Mouse (Mus musculus): ENCODE results near the gene Gm2237. TPM values are rescaled to one million over a fixed set of nuclear protein-coding genes. Genes with fewer than 3 reads are reported as not detected.
"Not testable (repeated sequence)": the region's sequence is repeated elsewhere in the genome, so short reads cannot be mapped to it uniquely, and the experiment has no call there.

Gene Gm2237
- polyA plus RNA-seq (2016; fragmentation: Nextera tagmentation; extraction: Ambion mirVana), result 3.0 and 3.6 TPM in 2 replicates

DNA sequence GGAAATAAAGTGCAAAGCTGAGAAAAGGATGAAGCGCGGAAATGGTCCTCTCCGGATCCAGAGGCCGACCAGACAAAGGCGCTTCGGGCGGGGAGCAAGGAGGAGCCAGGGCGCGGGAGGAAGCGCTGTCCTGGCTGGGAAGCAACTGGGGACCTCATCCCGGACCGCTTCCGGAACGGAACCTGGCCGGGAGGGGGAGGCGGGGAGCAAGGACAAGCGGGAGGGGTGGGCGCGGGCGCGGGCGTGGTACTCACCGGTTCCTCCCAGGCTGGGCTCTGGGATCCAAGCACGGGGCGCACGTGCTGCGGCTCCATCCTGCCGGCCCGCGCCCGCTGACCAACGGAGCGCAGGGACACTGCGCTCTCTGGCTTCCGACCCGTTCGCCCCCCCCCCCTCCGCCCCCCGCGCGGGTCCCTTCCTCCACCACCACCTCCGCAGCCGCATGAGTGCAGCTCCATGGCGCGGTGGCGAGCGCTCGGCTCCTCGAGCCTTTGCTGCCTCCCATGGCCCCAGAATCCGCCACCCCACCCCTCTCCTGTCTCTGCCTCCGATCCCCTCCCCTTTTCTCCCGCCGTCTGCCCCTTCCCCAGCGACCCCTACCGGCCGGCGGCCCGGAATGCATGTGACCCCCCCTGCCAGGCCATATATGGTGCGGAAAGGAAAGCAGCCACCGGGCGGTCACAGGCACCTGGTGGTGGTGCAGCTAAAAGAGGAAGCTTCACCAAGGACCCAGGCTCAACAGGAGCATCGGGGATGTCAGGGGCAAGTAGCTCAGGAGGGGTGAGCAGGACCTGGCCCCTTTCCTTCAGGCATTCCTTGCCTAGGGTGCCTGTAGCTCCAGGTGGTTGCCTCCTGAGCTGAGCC is at the start of gene Gm2237:
Gene Gm2237 (minus strand): TSS at position 332 of the 864 bp plus-strand sequence.
- Histone ChIP-seq H3K4me3 (peak within 1 kb of the TSS; percentile 57), H3K27ac (peak within 1 kb of the TSS; percentile 85)
- H3K36me3 ChIP-seq; H3K4me1 ChIP-seq; H3K27me3 ChIP-seq (ENCODE audit: insufficient read depth, poor library complexity, severe bottlenecking); H3K9me3 ChIP-seq: not testable (repeated sequence)
- 0% methylated on average over 24 of the region's 62 CpGs for WGBS
- DNase-seq (ENCODE audit: low spot score), result peak; percentile 56

DNA sequence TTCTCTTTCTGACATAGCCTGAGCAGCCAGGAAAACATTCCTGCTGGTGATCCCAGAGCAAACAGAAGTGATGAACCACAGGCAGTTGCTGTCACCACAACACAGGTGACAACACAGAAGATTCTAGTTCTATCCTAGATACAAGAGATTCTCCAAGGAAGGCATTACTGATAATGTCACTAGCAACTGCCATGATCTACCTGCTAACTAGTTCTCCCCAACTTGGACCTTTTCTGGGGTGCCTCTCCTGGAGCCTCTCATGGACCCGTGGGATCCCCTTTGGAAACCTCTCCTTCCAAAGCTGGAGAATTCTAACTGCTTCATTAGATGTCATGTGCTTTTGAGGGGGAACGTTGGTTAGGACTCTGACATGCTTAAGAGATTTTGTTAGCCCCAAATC is 17.5 kb upstream of the Gm2237 start, which contains the start of gene Gm5458:
Gene Gm5458 (minus strand): TSS at position 101 of the 400 bp plus-strand sequence.
- H3K27ac ChIP-seq; H3K4me1 ChIP-seq; H3K36me3 ChIP-seq; DNase-seq (ENCODE audit: low spot score); H3K4me3 ChIP-seq; H3K27me3 ChIP-seq (ENCODE audit: insufficient read depth, poor library complexity, severe bottlenecking); H3K9me3 ChIP-seq: not testable (repeated sequence)
- 54% methylated on average over 2 of the region's 2 CpGs for WGBS

- WGBS, result 83% methylated on average over 1 of the region's 3 CpGs
- H3K4me3 ChIP-seq; H3K9me3 ChIP-seq; H3K4me1 ChIP-seq; H3K27me3 ChIP-seq (ENCODE audit: insufficient read depth, poor library complexity, severe bottlenecking); H3K27ac ChIP-seq; DNase-seq (ENCODE audit: low spot score); H3K36me3 ChIP-seq: not testable (repeated sequence)
These were observed 35.1 kb downstream of the Gm2237 start, which contains the start of gene Gm2244 for GRCm38 (mm10) chr14:19549863-19550262. Gm2244 (minus strand) TSS chr14:19549963.

Other genes starting within 250 kb of the Gm2237 start
- gene Gm21738, start 166.2 kb downstream of the Gm2237 start, polyA plus RNA-seq (2016; fragmentation: Nextera tagmentation; extraction: Ambion mirVana), result 0.26 TPM in 1 of 2 replicates, not detected in the other
- 0.41 and 0.79 TPM in 2 replicates for gene Gm2244, start 35.2 kb downstream of the Gm2237 start, polyA plus RNA-seq (2016; fragmentation: Nextera tagmentation; extraction: Ambion mirVana)
- gene Gm5458, start 17.4 kb upstream of the Gm2237 start, polyA plus RNA-seq (2016; fragmentation: Nextera tagmentation; extraction: Ambion mirVana), result not detected in 2 replicates
- gene Nid2, start 166.1 kb upstream of the Gm2237 start, polyA plus RNA-seq (2016; fragmentation: Nextera tagmentation; extraction: Ambion mirVana), result 169 and 250 TPM in 2 replicates
- 182 and 196 TPM in 2 replicates for gene Rtraf, start 238.7 kb upstream of the Gm2237 start, polyA plus RNA-seq (2016; fragmentation: Nextera tagmentation; extraction: Ambion mirVana)